7 mouse cellular contexts compared by ENCODE assay signal in genomic region chr7:25835188-25835891, GRCm38 (mm10). TPM values are rescaled to one million over a fixed set of nuclear protein-coding genes. Genes with fewer than 3 reads are reported as not detected.
A peak's percentile ranks its signal among the peaks of the same experiment; 100 is the strongest.
DNase-seq lines count a peak whose midpoint lies in the region; ATAC-seq and TF ChIP-seq lines count a peak whose summit lies in the region.

No protein-coding gene starts in this region.

- TF ChIP-seq CTCF in spleen, adult 2 months (IDR thresholded peaks at IDR 0.05; ENCODE audit: extremely low read depth, insufficient read depth, insufficient read length, insufficient replicate concordance) = no peak

- H3K4me2 ChIP-seq in intestine, embryonic 16.5 days (ENCODE audit: low read depth, low read length) = no peak overlapping the region

- DNase-seq in spleen, adult 2 months (ENCODE audit: low read depth in 1 of 2, low spot score in 2 of 2) = peak; percentile 15 to 36
- no peak for DNase-seq in spleen, postnatal 4 days (ENCODE audit: low spot score in 2 of 2)
- no peak for DNase-seq in right cerebral cortex, postnatal 4 days
- DNase-seq in frontal cortex, postnatal 36 days (ENCODE audit: low spot score in 2 of 2) = no peak
- DNase-seq in adrenal gland, postnatal 25 days = no peak

- peak overlapping the region; percentile 72 for H3K27ac ChIP-seq in spleen, adult 2 months (ENCODE audit: insufficient read depth, low read length)
- peak overlapping the region; percentile 45; the same call in 1 of the 2 replicates for H3K27ac ChIP-seq in intestine, embryonic 16.5 days (ENCODE audit: low read length)

- H3K4me1 ChIP-seq in spleen, adult 2 months (ENCODE audit: control insufficient read depth, insufficient read depth, insufficient read length) = no peaks in the 10 kb centered on the region; the same call in 1 of the 2 replicates
- peaks cover 11% of the 10 kb centered on the region for H3K4me1 ChIP-seq in intestine, embryonic 16.5 days (ENCODE audit: control insufficient read depth, insufficient read depth, low read length)
- H3K4me1 ChIP-seq in megakaryocyte, embryonic 14.5 days = peaks cover 12% of the 10 kb centered on the region

- H3K9ac ChIP-seq in intestine, embryonic 16.5 days (ENCODE audit: low read depth, low read length) = no peak overlapping the region

- no peak overlapping the region for H3K4me3 ChIP-seq in spleen, adult 2 months (ENCODE audit: extremely low read depth, insufficient read depth, insufficient read length)
- no peak overlapping the region for H3K4me3 ChIP-seq in intestine, embryonic 16.5 days (ENCODE audit: low read length)
- H3K4me3 ChIP-seq in megakaryocyte, embryonic 14.5 days (replicated peaks) = peak overlapping the region; percentile 42

- 50% methylated on average over 10 of the region's 10 CpGs for WGBS in spleen, adult 2 months
- WGBS in intestine, embryonic 16.5 days = 50% methylated on average over 10 of the region's 10 CpGs

- H3K27me3 ChIP-seq in spleen, adult 2 months (ENCODE audit: control insufficient read depth, insufficient read depth, low read length) = no peaks in the 10 kb centered on the region
- no peaks in the 10 kb centered on the region for H3K27me3 ChIP-seq in intestine, embryonic 16.5 days (replicated peaks; ENCODE audit: control insufficient read depth, insufficient read depth, low read length)
- peaks cover 7% of the 10 kb centered on the region for H3K27me3 ChIP-seq in megakaryocyte, embryonic 14.5 days (replicated peaks)

- TF ChIP-seq POLR2A in spleen, adult 2 months (IDR thresholded peaks at IDR 0.05; ENCODE audit: low read depth, low read length) = no peak

- no peaks in the 10 kb centered on the region for H3K9me3 ChIP-seq in intestine, embryonic 16.5 days (ENCODE audit: control insufficient read depth, low read length)
- peaks cover 8% of the 10 kb centered on the region for H3K9me3 ChIP-seq in megakaryocyte, embryonic 14.5 days

- H3K36me3 ChIP-seq in spleen, adult 2 months (ENCODE audit: control insufficient read depth, insufficient read depth, low read length) = no peaks in the 10 kb centered on the region
- H3K36me3 ChIP-seq in intestine, embryonic 16.5 days (ENCODE audit: control insufficient read depth, insufficient read depth, low read length) = no peaks in the 10 kb centered on the region
- no peaks in the 10 kb centered on the region for H3K36me3 ChIP-seq in megakaryocyte, embryonic 14.5 days (replicated peaks; ENCODE audit: low read length)

- ATAC-seq in intestine, embryonic 16.5 days = peak; percentile 63

RNA-seq across cellular contexts. Expression of gene Cyp2s1, which starts 18.6 kb away (rescaled TPM):
- polyA plus RNA-seq in spleen, adult 2 months (2012; rRNA removed) = 2.9 and 3.5 TPM in 2 replicates
- 39.1 and 41.3 TPM in 2 replicates for polyA plus RNA-seq in intestine, embryonic 16.5 days (2015; fragmentation: Nextera tagmentation; extraction: Ambion mirVana)
- not detected in 2 replicates for polyA plus RNA-seq in megakaryocyte, embryonic 14.5 days (2012; ENCODE audit: insufficient read depth, low replicate concordance)
- 2.5 and 2.9 TPM in 2 replicates for total RNA-seq in adrenal gland, postnatal 25 days (2021)

RNA-seq across cellular contexts. Expression of gene Axl, which starts 46.8 kb away (rescaled TPM):
- 106 and 129 TPM in 2 replicates for polyA plus RNA-seq in spleen, adult 2 months (2012; rRNA removed)
- 48.8 and 58.1 TPM in 2 replicates for polyA plus RNA-seq in intestine, embryonic 16.5 days (2015; fragmentation: Nextera tagmentation; extraction: Ambion mirVana)
- 7.4 and 18.0 TPM in 2 replicates for polyA plus RNA-seq in megakaryocyte, embryonic 14.5 days (2012; ENCODE audit: insufficient read depth, low replicate concordance)
- 27.4 and 32.1 TPM in 2 replicates for total RNA-seq in adrenal gland, postnatal 25 days (2021)

Comparison
In these comparisons a context has a peak if more than half of its experiments do, and no peak if none do; other contexts are left out.
1. DNase-seq: peak in spleen, adult 2 months (2 of 2); none in spleen, postnatal 4 days (0 of 2), right cerebral cortex, postnatal 4 days (single experiment), frontal cortex, postnatal 36 days (0 of 2) and adrenal gland, postnatal 25 days (single experiment).